Mouse (Mus musculus) CD4-positive, CD25-positive, alpha-beta regulatory T cell, adult 2 months (primary cell): ENCODE data around the gene Krtap3-1.
"Not testable (repeated sequence)": the region's sequence is repeated elsewhere in the genome, so short reads cannot be mapped to it uniquely, and the experiment has no call there.

Experiments used
- DNase-seq: peaks from one replicate; pipeline ENCODE4 v3.0.0-alpha.2; 2012; ENCODE audit warnings: low read depth, low spot score

Gene Krtap3-1

GRCm38 (mm10) chr11:99566530-99566929, at the start of gene Krtap3-1:
Gene Krtap3-1, minus strand, starts transcription at chr11:99566630.
- no peak for DNase-seq

- DNase-seq: no peak
Measured at GRCm38 (mm10) chr11:99614796-99615363, 48.5 kb upstream of the Krtap3-1 start, which contains the start of gene Krtap2-4. Gene Krtap2-4, minus strand, starts transcription at chr11:99614846.

GRCm38 (mm10) chr11:99610089-99610488, 43.7 kb upstream of the Krtap3-1 start, which contains the start of gene Gm11937:
Gene Gm11937, minus strand, starts transcription at chr11:99610189.
- DNase-seq: not testable (repeated sequence)

- no peak for DNase-seq
Measured at GRCm38 (mm10) chr11:99609126-99609525, 42.7 kb upstream of the Krtap3-1 start.

GRCm38 (mm10) chr11:99603208-99603607, 36.8 kb upstream of the Krtap3-1 start, which contains the start of gene Gm11938:
Gene Gm11938, minus strand, starts transcription at chr11:99603308.
- DNase-seq: not testable (repeated sequence)

- DNase-seq: not testable (repeated sequence)
Measured at GRCm38 (mm10) chr11:99597742-99598141, 31.3 kb upstream of the Krtap3-1 start, which contains the start of gene Krtap9-3. Gene Krtap9-3, minus strand, starts transcription at chr11:99598105.

- DNase-seq: no peak
Measured at GRCm38 (mm10) chr11:99590981-99591380, 24.6 kb upstream of the Krtap3-1 start, which contains the start of gene Krtap1-3. Gene Krtap1-3, minus strand, starts transcription at chr11:99591339.

GRCm38 (mm10) chr11:99585096-99585495, 18.7 kb upstream of the Krtap3-1 start:
- DNase-seq: no peak

GRCm38 (mm10) chr11:99583245-99583704, 16.8 kb upstream of the Krtap3-1 start, which contains the start of gene Krtap1-4:
Gene Krtap1-4, minus strand, starts transcription at chr11:99583654.
- DNase-seq: no peak

GRCm38 (mm10) chr11:99581564-99581963, 15.1 kb upstream of the Krtap3-1 start:
- DNase-seq: no peak

- no peak for DNase-seq
Measured at GRCm38 (mm10) chr11:99581051-99581450, 14.6 kb upstream of the Krtap3-1 start.

GRCm38 (mm10) chr11:99580636-99581035, 14.2 kb upstream of the Krtap3-1 start, which contains the start of gene Krtap1-5:
Gene Krtap1-5, minus strand, starts transcription at chr11:99581016.
- no peak for DNase-seq

- peak; percentile 62 for DNase-seq
Measured at GRCm38 (mm10) chr11:99574106-99574505, 7.7 kb upstream of the Krtap3-1 start.

- no peak for DNase-seq
Measured at GRCm38 (mm10) chr11:99573164-99573563, 6.7 kb upstream of the Krtap3-1 start.

GRCm38 (mm10) chr11:99562580-99562979, 3.9 kb downstream of the Krtap3-1 start:
- DNase-seq: no peak

GRCm38 (mm10) chr11:99559366-99559765, 7.1 kb downstream of the Krtap3-1 start, which contains the start of gene Gm11939:
Gene Gm11939, minus strand, starts transcription at chr11:99559466.
- no peak for DNase-seq

GRCm38 (mm10) chr11:99557976-99558745, 8.3 kb downstream of the Krtap3-1 start:
- DNase-seq: no peak

GRCm38 (mm10) chr11:99556753-99557152, 9.7 kb downstream of the Krtap3-1 start, which contains the start of gene Krtap3-2:
Gene Krtap3-2, minus strand, starts transcription at chr11:99556853.
- DNase-seq: no peak

- no peak for DNase-seq
Measured at GRCm38 (mm10) chr11:99556195-99556594, 10.2 kb downstream of the Krtap3-1 start.

GRCm38 (mm10) chr11:99550765-99551164, 15.7 kb downstream of the Krtap3-1 start, which contains the start of gene Krtap3-3:
Gene Krtap3-3, minus strand, starts transcription at chr11:99550865.
- no peak for DNase-seq

GRCm38 (mm10) chr11:99547892-99548291, 18.5 kb downstream of the Krtap3-1 start:
- DNase-seq: no peak

GRCm38 (mm10) chr11:99539721-99540120, 26.7 kb downstream of the Krtap3-1 start:
- no peak for DNase-seq
